Mouse (Mus musculus): ENCODE results near the gene Hmbs. TPM values are rescaled to one million over a fixed set of nuclear protein-coding genes. Genes with fewer than 3 reads are reported as not detected.

Gene Hmbs
- total and polyA plus RNA-seq, 3 experiments, result 65.1 to 74.0 (median 73.7) TPM

- in situ Hi-C loops (cut with MboI; ENCODE audit: low pct_ligation_motif_present, low pct_unique_long_range_greater_than_20kb, low sequenced_read_pairs) (no loop called here), dilution Hi-C loops (cut with MboI; ENCODE audit: extremely low pct_ligation_motif_present, extremely low pct_unique_long_range_greater_than_20kb, low sequenced_read_pairs) (no loop called here)
- no peaks in the 10 kb centered on the region for H3K9me3 ChIP-seq (replicated peaks; ENCODE audit: low read length)
- H3K4me3 ChIP-seq (replicated peaks in 1 of 3; ENCODE audit: low read depth in 2 of 3, low read length in 2 of 3, poor library complexity in 1 of 3), result no peak overlapping the region
- no peak for DNase-seq (ENCODE audit: extremely low read depth)
- no peak overlapping the region for H3K27ac ChIP-seq (ENCODE audit: insufficient read depth, low read depth)
- no peak overlapping the region for H3K4me2 ChIP-seq (ENCODE audit: insufficient read depth, low read depth, poor library complexity, severe bottlenecking)
- no peaks in the 10 kb centered on the region for H3K27me3 ChIP-seq (replicated peaks)
- peaks cover 12 to 46% of the 10 kb centered on the region in 2 experiments for H3K36me3 ChIP-seq (replicated peaks in 1 of 2; ENCODE audit: control insufficient read depth in 1 of 2, insufficient read depth in 1 of 2, low read length in 1 of 2)
- peaks cover 5% of the 10 kb centered on the region for H3K79me2 ChIP-seq (replicated peaks; ENCODE audit: control insufficient read depth, extremely low read depth, insufficient read depth, poor library complexity, severe bottlenecking)
- peaks cover 0 to 25% of the 10 kb centered on the region in 2 experiments; a peak in 2 of 4 replicates for H3K4me1 ChIP-seq (ENCODE audit: control insufficient read depth in 1 of 2, insufficient read depth in 2 of 2)
- no peak overlapping the region for H3K9ac ChIP-seq (ENCODE audit: insufficient read depth, low read depth)
- TF ChIP-seq USF2 (conservative IDR thresholded peaks at IDR 0.05; ENCODE audit: low read depth, low read length) (no peak), POLR2A (IDR thresholded peaks at IDR 0.05; ENCODE audit: low read depth, low read length) (no peak), USF1 (IDR thresholded peaks at IDR 0.05; ENCODE audit: low read depth, low read length) (no peak), NELFE (IDR thresholded peaks at IDR 0.05; ENCODE audit: low read depth, low read length) (no peak), POLR2AphosphoS2 (IDR thresholded peaks at IDR 0.05; ENCODE audit: low read depth, low read length) (no peak), ZC3H11A (IDR thresholded peaks at IDR 0.05; ENCODE audit: low read depth, low read length) (no peak), SMC3 (IDR thresholded peaks at IDR 0.05; ENCODE audit: low read depth, low read length) (no peak)
Observed at GRCm38 (mm10) chr9:44309756-44310155, 34.3 kb downstream of the Hmbs start.

- peak; percentile 68 for DNase-seq (ENCODE audit: extremely low read depth)
- in situ Hi-C loops (cut with MboI; ENCODE audit: low pct_ligation_motif_present, low pct_unique_long_range_greater_than_20kb, low sequenced_read_pairs), result no loop called here
- Histone ChIP-seq H3K9ac (ENCODE audit: insufficient read depth, low read depth) (no peak overlapping the region), H3K36me3 (replicated peaks in 1 of 2; ENCODE audit: control insufficient read depth in 1 of 2, insufficient read depth in 1 of 2, low read length in 1 of 2) (peaks cover 3 to 33% of the 10 kb centered on the region in 2 experiments), H3K79me2 (replicated peaks; ENCODE audit: control insufficient read depth, extremely low read depth, insufficient read depth, poor library complexity, severe bottlenecking) (peaks cover 25% of the 10 kb centered on the region), H3K4me3 (replicated peaks in 1 of 3; ENCODE audit: low read depth in 2 of 3, low read length in 2 of 3, poor library complexity in 1 of 3) (no peak overlapping the region), H3K27ac (ENCODE audit: insufficient read depth, low read depth) (no peak overlapping the region), H3K27me3 (replicated peaks) (no peaks in the 10 kb centered on the region), H3K4me2 (ENCODE audit: insufficient read depth, low read depth, poor library complexity, severe bottlenecking) (no peak overlapping the region), H3K4me1 (ENCODE audit: control insufficient read depth in 1 of 2, insufficient read depth in 2 of 2) (peaks cover 3 to 37% of the 10 kb centered on the region in 2 experiments; a peak in 3 of 4 replicates), H3K9me3 (replicated peaks; ENCODE audit: low read length) (no peaks in the 10 kb centered on the region)
- TF ChIP-seq JUN (IDR thresholded peaks at IDR 0.05; ENCODE audit: insufficient read depth, low read depth, low read length), result no peak
- TF ChIP-seq SIN3A (IDR thresholded peaks at IDR 0.05; ENCODE audit: low read length), result no peak
- TF ChIP-seq TCF12 (IDR thresholded peaks at IDR 0.05; ENCODE audit: low read depth, low read length), result no peak
- TF ChIP-seq MEF2A (IDR thresholded peaks at IDR 0.05; ENCODE audit: borderline replicate concordance, low read depth, low read length), result no peak
- TF ChIP-seq MYC (IDR thresholded peaks at IDR 0.05; ENCODE audit: low read depth, low read length), result no peak
- TF ChIP-seq ELF1 (IDR thresholded peaks at IDR 0.05; ENCODE audit: low read depth, low read length), result no peak
- TF ChIP-seq ETS1 (conservative IDR thresholded peaks at IDR 0.05; ENCODE audit: low read depth, low read length), result no peak
- TF ChIP-seq USF2 (conservative IDR thresholded peaks at IDR 0.05; ENCODE audit: low read depth, low read length), result no peak
- TF ChIP-seq GABPA (IDR thresholded peaks at IDR 0.05; ENCODE audit: insufficient replicate concordance, low read depth, low read length), result no peak
- no peak for TF ChIP-seq CHD2 (IDR thresholded peaks at IDR 0.05; ENCODE audit: low read length)
- no peak for TF ChIP-seq BHLHE40 (IDR thresholded peaks at IDR 0.05; ENCODE audit: low read depth, low read length)
- no peak for TF ChIP-seq KAT2A (IDR thresholded peaks at IDR 0.05; ENCODE audit: insufficient replicate concordance, low read length)
- TF ChIP-seq IRF4 (IDR thresholded peaks at IDR 0.05; ENCODE audit: low read depth, low read length), result no peak
- no peak for TF ChIP-seq NELFE (IDR thresholded peaks at IDR 0.05; ENCODE audit: low read depth, low read length)
- no peak for TF ChIP-seq MXI1 (IDR thresholded peaks at IDR 0.05; ENCODE audit: low read depth, low read length)
- dilution Hi-C loops (cut with MboI; ENCODE audit: extremely low pct_ligation_motif_present, extremely low pct_unique_long_range_greater_than_20kb, low sequenced_read_pairs), result no loop called here
Observed at GRCm38 (mm10) chr9:44307248-44307647, 36.8 kb downstream of the Hmbs start.

All from CH12.LX (cell line).